Mouse (Mus musculus) embryonic fibroblast, embryonic 13.5 days (primary cell): ENCODE measurements around the gene Olfr1383.

Experiments used
- CTCF ChIP-seq: IDR thresholded peaks from 2 replicates; pipeline ENCODE4 v1.5.1; 2011; ENCODE audit warnings: mild to moderate bottlenecking, control low read depth, low read length, moderate library complexity, borderline replicate concordance; ENCODE audit not compliant: insufficient read depth
- POLR2A ChIP-seq: IDR thresholded peaks from 2 replicates; pipeline ENCODE4 v1.6.1; 2011; ENCODE audit warnings: low read depth, mild to moderate bottlenecking, control low read depth, low read length, moderate library complexity

GRCm38 (mm10) chr11:49485973-49486372, 33.5 kb upstream of the Olfr1383 start:
- TF ChIP-seq CTCF (no peak), POLR2A (no peak)
